Mouse (Mus musculus): ENCODE measurements at regions not wholly inside any gene's neighbourhood (a gene's known extent, or its start where the extent isn't known, plus 50 kb on each side); places are given as distances from the start of the nearest gene placed in this dataset.
"Not testable (repeated sequence)": the region's sequence is repeated elsewhere in the genome, so short reads cannot be mapped to it uniquely, and the experiment has no call there.

- no peak for DNase-seq (ENCODE audit: low spot score in 2 of 2)
Measured at GRCm38 (mm10) chr2:85280580-85280979, 58.5 kb downstream of the Olfr987 start.

GRCm38 (mm10) chr2:85278128-85278527, 61.0 kb downstream of the Olfr987 start:
- DNase-seq (ENCODE audit: low spot score in 2 of 2), result no peak

- DNase-seq (ENCODE audit: low spot score in 2 of 2), result no peak
Measured at GRCm38 (mm10) chr2:85277433-85277832, 61.7 kb downstream of the Olfr987 start.

- DNase-seq (ENCODE audit: low spot score in 2 of 2), result not testable (repeated sequence)
Measured at GRCm38 (mm10) chr2:85266813-85267212, 69.8 kb upstream of the Lrrc55 start.

DNA sequence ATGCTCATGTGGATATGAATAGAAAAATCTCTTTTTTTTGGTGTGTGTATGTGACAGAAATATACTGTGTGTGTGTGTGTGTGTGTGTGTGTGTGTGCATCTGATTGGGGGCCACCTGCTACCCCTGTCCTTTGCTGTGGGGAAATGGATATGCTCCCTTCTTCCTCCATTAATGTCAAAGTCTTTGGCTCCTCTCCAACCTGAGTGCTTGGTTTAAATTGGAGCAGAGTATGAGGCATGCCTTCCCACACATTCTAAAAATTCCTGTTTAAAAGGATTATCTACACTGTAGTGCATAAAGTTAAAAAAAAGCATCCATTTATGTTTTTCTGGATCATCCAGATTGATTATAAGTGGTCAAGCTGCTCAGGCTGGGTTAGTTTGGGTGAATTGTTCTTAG, 68.7 kb upstream of the Lrrc55 start:
- no peak for DNase-seq (ENCODE audit: low spot score in 2 of 2)

DNA sequence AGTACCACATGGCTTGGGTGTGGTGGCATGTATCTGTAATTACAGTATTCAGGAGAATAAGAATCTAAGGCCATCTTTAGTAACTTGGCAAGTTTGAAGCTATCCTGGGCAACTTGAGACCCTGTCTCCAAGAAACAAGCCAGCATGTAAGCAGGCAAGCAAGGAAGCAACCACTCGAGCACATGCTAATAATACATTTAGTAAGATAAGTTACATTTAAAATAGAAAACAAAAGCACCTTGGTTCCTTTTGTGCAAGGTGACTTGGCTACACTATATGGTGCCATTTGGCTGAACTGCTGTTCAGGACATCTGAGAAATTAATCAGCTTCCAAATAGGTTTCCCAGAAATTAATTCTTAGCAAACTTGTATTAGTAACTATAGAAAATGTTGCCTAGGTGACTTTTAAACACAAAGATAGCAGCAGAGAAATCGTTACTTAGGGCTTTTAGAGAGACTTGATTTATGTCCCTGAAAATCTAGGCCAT, 68.1 kb upstream of the Lrrc55 start:
- no peak for DNase-seq (ENCODE audit: low spot score in 2 of 2)

DNA sequence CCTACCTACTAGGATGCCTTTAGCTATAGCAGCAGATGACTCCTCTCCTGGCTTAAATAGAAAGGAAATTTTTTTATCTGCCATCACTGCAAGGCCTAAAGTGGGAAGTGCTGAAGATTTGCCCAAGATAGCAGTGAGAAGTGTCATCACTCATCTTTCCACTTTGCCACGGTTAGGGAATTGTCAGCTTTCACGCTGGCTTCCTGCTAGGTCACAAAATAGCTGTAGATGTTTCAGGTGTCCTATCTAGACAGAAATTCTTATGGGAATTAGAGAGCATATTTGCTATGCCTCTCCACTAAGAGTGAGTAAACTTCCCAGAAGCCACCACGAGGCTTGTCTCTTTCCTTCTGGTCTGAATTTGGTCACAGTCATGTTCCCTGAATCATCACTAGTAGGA, 60.4 kb upstream of the Lrrc55 start:
- no peak for DNase-seq (ENCODE audit: low spot score in 2 of 2)

DNA sequence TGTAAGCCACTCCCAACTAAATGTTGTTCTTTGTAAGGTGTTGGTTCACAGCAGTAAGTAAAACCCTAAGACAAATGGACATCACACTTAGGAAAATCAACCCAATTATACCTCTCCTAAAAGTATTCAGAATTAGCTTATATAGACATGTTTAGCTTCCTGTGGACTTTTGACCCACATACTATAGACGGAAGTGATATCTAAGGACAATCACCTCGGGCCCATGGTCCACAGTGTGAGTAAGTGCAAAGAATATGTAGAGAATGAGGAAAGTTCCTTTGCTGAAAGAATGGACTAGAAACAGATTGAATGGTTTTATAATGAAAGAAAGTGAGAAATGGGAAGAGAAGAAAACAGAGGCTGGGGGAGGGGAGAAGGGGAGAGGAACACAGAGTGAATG, 58.6 kb upstream of the Lrrc55 start:
- no peak for DNase-seq (ENCODE audit: low spot score in 2 of 2)

DNA sequence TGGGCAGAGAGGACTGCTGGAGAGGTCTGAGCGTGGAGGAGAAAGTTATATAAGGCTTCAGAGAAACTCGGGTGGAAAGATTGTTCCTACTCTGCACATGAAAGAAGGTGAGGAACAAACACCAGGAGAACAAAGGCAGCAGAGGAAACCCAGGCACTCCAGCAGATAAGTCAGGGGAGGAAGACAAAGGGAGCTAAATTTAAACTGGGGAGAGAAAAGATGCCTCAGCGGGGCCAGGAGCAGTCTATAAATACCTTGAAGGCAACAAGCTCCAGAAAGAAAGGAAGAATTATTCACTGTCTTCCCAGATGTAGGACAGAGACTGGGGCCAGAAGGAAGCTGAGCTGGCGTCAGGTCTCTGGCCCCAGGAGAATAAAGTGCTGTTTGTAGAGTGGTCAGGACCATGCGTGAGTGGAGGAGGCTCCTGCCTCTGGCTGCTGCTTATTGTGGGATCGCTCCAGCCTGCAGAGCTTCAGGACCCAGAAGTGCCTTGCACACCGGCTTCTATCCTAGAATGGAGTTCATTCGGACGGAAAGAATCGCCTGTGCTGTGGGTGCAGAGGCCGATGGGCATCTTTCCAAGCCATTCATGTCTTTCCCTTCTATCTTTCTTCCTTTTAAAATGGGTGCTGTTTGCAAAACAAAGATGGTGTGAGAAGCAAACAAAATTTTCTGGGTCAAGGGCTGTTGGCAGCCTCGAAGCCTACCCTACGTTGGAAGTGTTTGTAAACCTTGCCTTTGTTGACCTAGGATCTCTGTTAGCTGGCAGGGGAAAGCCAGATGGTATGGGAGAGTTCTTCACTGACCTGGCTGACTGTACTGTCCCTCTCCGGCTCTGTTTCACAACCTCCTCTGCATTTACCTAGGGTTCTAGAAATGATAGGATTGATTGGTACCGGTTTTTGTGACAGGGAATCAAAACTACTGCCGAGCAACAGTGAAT, 55.6 kb upstream of the Lrrc55 start:
- peak; percentile 14 to 41 for DNase-seq (ENCODE audit: low spot score in 2 of 2)

DNA sequence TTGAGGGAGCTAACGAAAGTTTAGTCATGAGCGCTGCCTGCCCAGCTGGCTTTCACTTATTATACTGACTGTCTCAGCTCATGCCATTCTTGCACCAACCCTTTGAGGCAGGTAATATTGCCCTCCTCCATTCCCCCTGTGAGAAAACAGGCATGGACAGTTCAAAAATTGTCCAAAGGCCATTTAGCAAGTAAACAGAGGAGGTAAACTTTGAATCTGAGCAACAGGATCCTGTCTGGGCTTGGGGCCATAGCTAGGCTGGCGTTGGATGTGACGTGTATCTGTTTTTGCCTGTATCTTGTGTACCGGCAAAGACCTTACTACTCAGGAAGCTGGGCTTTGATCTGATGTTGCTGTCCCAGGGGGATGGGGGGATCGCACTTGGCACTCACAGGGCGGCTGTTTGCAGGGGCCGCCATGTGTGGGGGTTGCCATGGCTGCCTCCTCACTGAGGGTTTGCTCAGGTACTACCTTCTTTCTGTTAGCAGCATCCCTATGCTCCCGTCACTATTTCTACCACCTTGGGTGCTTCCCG, 53.1 kb upstream of the Lrrc55 start:
- no peak for DNase-seq (ENCODE audit: low spot score in 2 of 2)

Measured in right cerebral cortex, postnatal 36 days (tissue).